ENCODE assay signal across 18 mouse cellular contexts in the genomic region with DNA sequence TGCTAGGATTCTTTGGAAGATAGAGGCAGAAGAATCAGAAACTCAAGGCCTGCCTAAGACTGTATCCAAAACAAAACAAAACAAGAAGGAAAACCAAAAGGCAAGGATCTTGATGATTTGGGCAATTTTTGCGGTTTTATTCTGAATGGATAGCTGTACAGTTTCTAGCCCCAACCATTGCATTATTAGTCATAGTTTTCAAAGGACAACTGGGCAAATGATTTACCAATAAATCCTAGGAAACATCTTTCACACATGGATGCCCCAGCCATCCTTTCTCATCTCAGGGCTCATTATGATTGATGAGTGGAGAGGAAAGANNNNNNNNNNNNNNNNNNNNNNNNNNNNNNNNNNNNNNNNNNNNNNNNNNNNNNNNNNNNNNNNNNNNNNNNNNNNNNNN. TPM values are rescaled to one million over a fixed set of nuclear protein-coding genes. Genes with fewer than 3 reads are reported as not detected.
DNase-seq lines count a peak whose midpoint lies in the region; ATAC-seq and TF ChIP-seq lines count a peak whose summit lies in the region.
"Had no signal": no experiment of that assay in that cellular context is flagged by ENCODE, and none has a peak within 500 bp of the region (broad histone marks: within the 10 kb centered on the region; RNA-seq: fewer than 3 reads in every experiment).

No protein-coding gene starts in this region.

- H3K36me3 ChIP-seq in hindbrain, embryonic 15.5 days = no peaks in the 10 kb centered on the region
- H3K36me3 ChIP-seq in hindbrain, embryonic 10.5 days = no peaks in the 10 kb centered on the region
- no peaks in the 10 kb centered on the region for H3K36me3 ChIP-seq in midbrain, embryonic 11.5 days (ENCODE audit: control insufficient read depth, insufficient read depth, low read length)
- H3K36me3 ChIP-seq in midbrain, postnatal 0 days (ENCODE audit: insufficient read depth, low read length) = no peaks in the 10 kb centered on the region
- H3K36me3 ChIP-seq: embryonic facial prominence, embryonic 12.5 days; forebrain, embryonic 15.5 days; heart, embryonic 10.5 days had no signal

- 96% methylated on average over 1 of the region's 1 CpGs for WGBS in hindbrain, embryonic 15.5 days
- 90% methylated on average over 1 of the region's 1 CpGs for WGBS in hindbrain, embryonic 10.5 days
- 100% methylated on average over 1 of the region's 1 CpGs for WGBS in midbrain, embryonic 11.5 days
- 95% methylated on average over 1 of the region's 1 CpGs for WGBS in midbrain, postnatal 0 days

- CTCF ChIA-PET in Patski (lab: Charles Lee) = no interaction called here

- no peaks in the 10 kb centered on the region for H3K27me3 ChIP-seq in hindbrain, embryonic 15.5 days
- H3K27me3 ChIP-seq in hindbrain, embryonic 10.5 days (ENCODE audit: insufficient read depth, poor library complexity, severe bottlenecking) = no peaks in the 10 kb centered on the region
- no peaks in the 10 kb centered on the region for H3K27me3 ChIP-seq in midbrain, embryonic 11.5 days (ENCODE audit: control insufficient read depth, insufficient read depth, low read length)
- H3K27me3 ChIP-seq in midbrain, postnatal 0 days (ENCODE audit: insufficient read depth, low read length) = no peaks in the 10 kb centered on the region
- no peaks in the 10 kb centered on the region for H3K27me3 ChIP-seq in Patski
- H3K27me3 ChIP-seq: CH12.LX; embryonic facial prominence, embryonic 12.5 days; forebrain, embryonic 15.5 days had no signal

- no peak for DNase-seq in hindbrain, embryonic 10.5 days (ENCODE audit: low spot score)
- DNase-seq in midbrain, embryonic 11.5 days (ENCODE audit: low spot score, missing footprints) = peak; percentile 44
- no peak for DNase-seq in midbrain, postnatal 0 days (ENCODE audit: low spot score)
- peak; percentile 60 for DNase-seq in Patski (ENCODE audit: low read depth, low spot score)
- DNase-seq: adrenal gland, postnatal 10 days; cerebellum, adult 11 months; cerebellum, adult 8-10 months; cerebellum, postnatal 25 days; gastrocnemius, postnatal 36 days; heart, adult 11 months; heart, postnatal 10 days; heart, postnatal 4 days had no signal

- H3K27ac ChIP-seq in hindbrain, embryonic 15.5 days (replicated peaks) = peak overlapping the region; percentile 14; the same call in 1 of the 2 replicates
- no peak overlapping the region for H3K27ac ChIP-seq in hindbrain, embryonic 10.5 days
- H3K27ac ChIP-seq in midbrain, embryonic 11.5 days (ENCODE audit: low read depth, low read length) = no peak overlapping the region
- H3K27ac ChIP-seq in midbrain, postnatal 0 days (ENCODE audit: low read depth, low read length) = no peak overlapping the region
- H3K27ac ChIP-seq: forebrain, embryonic 15.5 days; heart, embryonic 10.5 days had no signal

- no peak for TF ChIP-seq CTCF in midbrain, postnatal 0 days (IDR thresholded peaks at IDR 0.05)
- no peak for TF ChIP-seq CTCF in Patski (IDR thresholded peaks at IDR 0.05)

- no peak overlapping the region for H3K4me3 ChIP-seq in hindbrain, embryonic 15.5 days
- no peak overlapping the region for H3K4me3 ChIP-seq in hindbrain, embryonic 10.5 days
- no peak overlapping the region for H3K4me3 ChIP-seq in midbrain, embryonic 11.5 days (ENCODE audit: low read depth, low read length)
- no peak overlapping the region for H3K4me3 ChIP-seq in midbrain, postnatal 0 days (ENCODE audit: low read depth, low read length)
- H3K4me3 ChIP-seq: embryonic facial prominence, embryonic 12.5 days; forebrain, embryonic 15.5 days; heart, embryonic 10.5 days had no signal

- no peak overlapping the region for H3K4me2 ChIP-seq in hindbrain, embryonic 15.5 days
- H3K4me2 ChIP-seq in midbrain, embryonic 11.5 days = no peak overlapping the region
- H3K4me2 ChIP-seq in midbrain, postnatal 0 days (ENCODE audit: low read depth, low read length, poor library complexity, severe bottlenecking) = no peak overlapping the region
- H3K4me2 ChIP-seq: embryonic facial prominence, embryonic 12.5 days; forebrain, embryonic 15.5 days had no signal

- 0 out of 2 replicates have a peak, but pooled peaks cover 4% of the 10 kb centered on the region for H3K4me1 ChIP-seq in hindbrain, embryonic 15.5 days (replicated peaks)
- H3K4me1 ChIP-seq in hindbrain, embryonic 10.5 days (replicated peaks) = peaks cover 10% of the 10 kb centered on the region
- H3K4me1 ChIP-seq in midbrain, embryonic 11.5 days (ENCODE audit: control insufficient read depth, insufficient read depth, low read length) = no peaks in the 10 kb centered on the region
- H3K4me1 ChIP-seq in midbrain, postnatal 0 days (ENCODE audit: insufficient read depth, low read length) = no peaks in the 10 kb centered on the region
- H3K4me1 ChIP-seq: forebrain, embryonic 15.5 days had no signal

- no peak for ATAC-seq in hindbrain, embryonic 15.5 days (ENCODE audit: low FRiP score, low read depth)
- ATAC-seq in midbrain, embryonic 11.5 days (ENCODE audit: low FRiP score) = no peak
- ATAC-seq in midbrain, postnatal 0 days (ENCODE audit: low FRiP score) = no peak
- peak; percentile 24 for ATAC-seq in Patski
- no peak for ATAC-seq in inflammation-experienced regulatory T-cells, adult 6 months
- ATAC-seq: forebrain, embryonic 15.5 days had no signal

- H3K9me3 ChIP-seq in hindbrain, embryonic 15.5 days = no peaks in the 10 kb centered on the region
- no peaks in the 10 kb centered on the region for H3K9me3 ChIP-seq in hindbrain, embryonic 10.5 days
- no peaks in the 10 kb centered on the region for H3K9me3 ChIP-seq in midbrain, embryonic 11.5 days (ENCODE audit: control insufficient read depth, low read length)
- no peaks in the 10 kb centered on the region for H3K9me3 ChIP-seq in midbrain, postnatal 0 days (ENCODE audit: low read length)
- H3K9me3 ChIP-seq: embryonic facial prominence, embryonic 12.5 days; forebrain, embryonic 15.5 days; heart, embryonic 10.5 days had no signal

- POLR2A ChIA-PET in Patski (lab: Charles Lee) = no interaction called here

- no peak overlapping the region for H3K9ac ChIP-seq in hindbrain, embryonic 15.5 days
- no peak overlapping the region for H3K9ac ChIP-seq in midbrain, embryonic 11.5 days (ENCODE audit: low read length)
- no peak overlapping the region for H3K9ac ChIP-seq in midbrain, postnatal 0 days (replicated peaks; ENCODE audit: low read length, poor library complexity, severe bottlenecking)
- H3K9ac ChIP-seq: embryonic facial prominence, embryonic 12.5 days; forebrain, embryonic 15.5 days had no signal

- in situ Hi-C loops in Patski (cut with MboI; ENCODE audit: low pct_unique_long_range_greater_than_20kb) = no loop called here

RNA-seq across cellular contexts. Expression of gene Tex2, which starts 29.4 kb away (rescaled TPM):
- polyA plus RNA-seq in hindbrain, embryonic 15.5 days (2015; fragmentation: Nextera tagmentation; extraction: Ambion mirVana) = 30.3 and 32.2 TPM in 2 replicates
- polyA plus RNA-seq in hindbrain, embryonic 10.5 days (2016; fragmentation: Nextera tagmentation; extraction: Ambion mirVana) = 6.9 and 7.9 TPM in 2 replicates
- 9.9 and 10.8 TPM in 2 replicates for polyA plus RNA-seq in midbrain, embryonic 11.5 days (2014; fragmentation: Nextera tagmentation; extraction: Ambion mirVana)
- total RNA-seq in midbrain, postnatal 0 days (2014; rRNA removed) = 69.5 and 73.3 TPM in 2 replicates
- 33.1 and 36.3 TPM in 2 replicates for polyA plus RNA-seq in midbrain, postnatal 0 days (2015; fragmentation: Nextera tagmentation; extraction: Ambion mirVana)
- 16.0 TPM for polyA plus RNA-seq in Patski (2021)
- 10 to 100 TPM; 19.4 to 24.0 (median 23.4) TPM for polyA plus RNA-seq in inflammation-experienced regulatory T-cells, adult 6 months (2017; shearing (Covaris generic))

Comparison
In these comparisons a context has a peak if more than half of its experiments do, and no peak if none do; other contexts are left out.
1. DNase-seq: peak in midbrain, embryonic 11.5 days (single experiment) and Patski (single experiment); none in hindbrain, embryonic 10.5 days (single experiment) and midbrain, postnatal 0 days (single experiment).